Mouse (Mus musculus) spleen, postnatal 4 days (tissue): ENCODE measurements around the gene Zfp217.

Source experiments
- DNase-seq, 2 experiments: peaks; one replicate each; pipeline ENCODE4 v3.0.0; 2022; ENCODE audit warnings: low spot score in 2 of 2

Gene Zfp217

DNA sequence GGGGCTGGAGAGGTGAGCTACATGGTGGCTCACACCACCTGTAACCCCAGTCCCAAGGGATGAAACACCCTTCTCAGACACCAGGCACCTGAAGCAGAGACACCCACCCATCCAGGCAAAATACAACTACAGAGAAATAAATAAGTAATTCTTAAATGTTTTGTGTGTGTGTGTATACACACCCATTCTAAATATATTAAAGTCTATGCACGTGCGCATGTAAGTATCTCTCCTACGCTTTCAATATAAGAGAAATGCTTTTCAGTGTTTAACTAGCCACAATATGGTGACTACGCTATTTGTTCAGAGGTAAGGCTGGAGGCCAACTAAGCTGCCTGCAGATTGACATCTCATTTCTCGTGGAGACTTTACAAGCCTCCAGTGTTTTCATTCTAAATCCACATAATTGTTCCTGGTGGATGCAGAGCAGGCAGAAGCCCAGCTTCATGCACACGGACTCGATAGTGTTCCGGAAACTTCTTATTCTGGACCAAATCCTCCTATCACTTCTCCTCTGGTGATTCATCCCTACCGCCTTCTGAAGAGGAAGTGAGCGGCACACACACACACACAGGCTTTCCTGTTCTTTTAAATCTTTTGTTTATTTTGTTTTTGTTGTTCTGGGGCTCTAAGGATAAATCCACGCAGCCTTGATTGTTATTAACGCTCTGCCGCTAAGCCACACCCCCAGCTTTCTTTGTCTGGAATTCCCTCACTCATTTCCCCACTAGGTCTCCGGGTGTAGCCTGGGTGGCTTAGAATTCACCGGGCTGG lies 12.1 kb upstream of the Zfp217 start:
- DNase-seq = no peak

DNA sequence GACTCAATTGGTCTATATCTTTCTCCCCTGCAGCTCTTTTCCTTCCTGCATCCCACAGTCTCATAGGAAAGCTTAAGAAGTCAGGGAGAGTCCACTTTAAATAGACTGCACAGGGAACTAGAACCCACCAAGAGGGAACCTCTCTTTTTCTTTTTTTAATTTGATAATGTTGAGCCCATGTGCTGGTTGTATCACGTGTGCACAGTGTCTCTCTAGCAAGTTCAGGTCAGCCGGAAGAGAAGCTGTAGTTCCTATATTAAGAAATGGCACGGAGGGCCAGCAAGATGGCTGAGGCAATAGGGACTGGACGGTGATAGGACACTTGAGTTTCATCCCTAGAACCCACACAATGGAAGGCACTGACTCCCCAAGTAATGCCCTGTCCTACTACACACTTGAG lies 11.1 kb upstream of the Zfp217 start:
- DNase-seq = no peak

DNA sequence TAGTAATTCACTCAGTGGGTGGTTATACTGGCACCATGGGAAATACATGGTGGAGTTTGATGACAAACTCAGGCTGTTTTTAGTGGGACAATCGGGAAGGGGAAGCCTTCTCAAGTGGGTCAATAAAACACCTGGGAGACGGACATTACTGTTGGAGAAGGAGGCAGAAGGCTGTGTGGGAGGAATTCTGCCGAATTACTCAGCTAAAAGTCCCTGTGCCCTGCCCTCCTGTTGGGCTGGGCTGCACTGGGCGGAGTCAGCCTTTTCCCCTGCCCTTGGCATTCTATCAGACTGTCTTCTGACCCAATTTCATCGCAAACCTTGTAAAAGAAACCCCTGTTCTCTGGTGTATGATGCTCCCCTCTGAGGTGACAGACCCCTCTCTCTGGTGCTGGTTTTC lies 10.3 kb upstream of the Zfp217 start:
- peak; percentile 74 to 81 for DNase-seq

DNA sequence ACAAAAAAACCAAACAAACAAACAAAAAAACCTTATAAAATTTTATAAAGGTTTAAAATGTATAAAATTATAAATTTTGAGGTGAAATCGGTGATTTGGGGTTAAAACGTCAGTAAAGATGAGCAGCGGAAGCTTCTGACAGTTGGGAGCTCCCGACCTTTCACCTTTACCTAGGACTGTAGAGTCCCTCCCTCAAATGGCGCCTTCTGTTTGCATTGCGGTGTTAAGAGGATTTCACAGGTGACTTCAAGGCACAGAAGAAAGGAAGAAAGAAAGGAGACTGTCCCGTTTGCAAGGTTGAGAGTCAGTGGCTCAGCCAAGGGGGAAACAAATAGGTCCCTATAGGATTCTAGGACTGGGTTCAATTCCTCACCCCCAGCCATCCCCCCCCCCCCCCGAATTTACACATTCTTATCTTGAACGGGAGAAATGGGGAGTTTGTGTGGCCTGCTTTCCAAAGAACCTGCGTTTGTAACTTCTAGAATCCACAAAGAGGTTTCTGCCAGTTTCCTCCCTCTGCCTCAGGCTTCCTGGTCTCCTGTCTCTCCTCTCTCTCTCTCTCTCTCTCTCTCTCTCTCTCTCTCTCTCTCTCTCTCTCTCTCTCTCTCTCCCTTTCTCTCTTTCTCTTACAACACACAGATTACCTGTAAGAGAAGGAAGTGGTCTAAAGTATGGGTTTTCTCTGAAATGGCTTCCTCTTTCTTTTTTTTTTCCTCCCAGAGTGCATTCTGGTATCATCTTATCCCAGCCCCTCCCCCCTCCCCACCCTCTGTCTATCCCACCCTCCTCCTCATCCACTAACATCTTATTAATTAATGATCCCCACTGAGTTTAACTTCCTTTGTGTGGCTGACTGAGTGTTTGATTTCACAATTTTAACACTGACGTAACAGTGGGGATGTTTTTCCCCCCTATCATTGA lies 9.6 kb upstream of the Zfp217 start:
- no peak for DNase-seq

DNA sequence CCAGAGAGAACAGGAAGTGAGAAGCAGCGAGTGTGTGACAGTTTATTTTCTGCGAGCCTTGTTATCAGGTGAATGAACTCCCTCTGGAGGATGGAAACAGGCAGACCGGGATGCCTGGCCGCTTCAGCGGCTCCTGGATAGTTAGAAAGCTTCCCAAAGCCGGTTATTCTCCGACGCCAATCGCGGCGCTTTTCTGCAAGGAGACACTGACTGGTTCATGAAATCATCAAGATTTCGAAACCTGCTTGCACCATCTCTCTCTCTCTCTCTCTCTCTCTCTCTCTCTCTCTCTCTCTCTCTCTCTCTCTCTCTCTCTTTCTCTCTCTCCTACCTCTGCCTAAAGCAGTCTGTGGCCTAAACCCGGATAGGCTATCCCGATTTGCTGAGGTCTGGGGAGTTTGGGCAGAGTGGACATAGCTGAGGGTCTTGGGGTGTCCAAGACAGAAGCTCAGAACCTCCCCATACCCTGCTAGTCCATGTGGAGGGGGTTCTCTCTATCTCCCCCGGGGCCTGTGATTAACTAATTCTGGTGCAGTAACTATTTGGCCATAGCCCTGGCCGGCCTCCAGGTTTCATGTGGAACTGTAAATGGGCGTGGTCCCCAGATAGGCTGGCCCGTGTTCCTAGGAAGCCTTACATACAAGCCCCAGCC lies 7.3 kb upstream of the Zfp217 start:
- DNase-seq = peak; percentile 82 to 88

DNA sequence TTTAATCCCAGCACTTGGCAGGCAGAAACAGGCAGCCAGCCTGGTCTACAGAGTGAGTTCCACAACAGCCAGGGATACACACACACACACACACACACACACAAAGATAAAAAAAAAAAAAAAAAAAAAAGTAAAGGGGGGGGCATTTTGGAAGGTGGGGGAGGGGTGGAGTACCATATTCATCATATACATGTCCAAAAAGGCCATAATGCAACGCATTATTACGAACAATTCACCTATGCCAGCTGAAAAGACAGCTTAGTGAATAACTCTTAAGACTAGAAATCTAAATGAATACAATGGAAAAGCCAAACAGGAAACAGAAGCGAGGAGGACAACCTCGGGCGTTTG lies 6.8 kb upstream of the Zfp217 start:
- no peak for DNase-seq

- no peak for DNase-seq
These were observed 6.4 kb upstream of the Zfp217 start for GRCm38 (mm10) chr2:170154301-170154721.

DNA sequence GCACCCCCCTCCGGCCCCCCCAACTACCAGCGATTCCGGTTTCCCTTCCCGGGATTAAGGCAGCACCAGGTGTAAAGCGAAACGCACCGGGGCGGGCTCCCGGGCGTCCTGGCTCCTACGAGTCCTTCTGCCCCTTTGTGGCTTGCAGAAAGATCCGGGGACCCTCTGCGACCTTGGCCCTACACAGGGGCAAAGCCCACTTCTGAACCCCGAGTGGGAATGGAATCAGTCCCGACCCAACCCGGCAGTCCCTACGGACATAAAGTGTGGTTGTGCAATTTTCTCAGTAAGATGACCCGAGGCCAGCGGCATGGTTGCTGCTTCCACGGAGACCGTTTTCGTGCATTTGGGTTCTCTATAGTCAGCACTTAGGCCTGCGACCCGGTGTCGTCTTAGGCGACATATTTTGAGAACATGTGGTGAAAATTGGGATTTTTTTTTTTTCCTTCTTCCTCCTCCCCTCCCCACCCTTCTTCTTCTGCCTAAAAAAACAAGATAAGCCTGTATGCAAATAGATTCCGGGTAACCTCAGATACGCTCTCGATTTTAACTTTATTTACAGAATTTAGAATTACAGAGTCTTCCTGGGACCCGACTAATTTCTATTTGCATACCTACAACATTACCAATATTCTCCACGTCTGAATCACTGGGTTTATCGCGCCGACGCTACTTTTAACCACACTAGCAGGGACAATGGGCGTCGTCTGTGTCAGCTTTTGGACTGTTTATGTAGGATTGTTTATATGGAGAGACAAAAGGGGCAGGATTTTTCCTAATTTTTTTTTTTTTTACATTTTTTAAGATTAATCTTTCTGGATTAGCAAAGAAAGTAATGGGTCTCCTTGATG lies 5.7 kb upstream of the Zfp217 start:
- DNase-seq = peak; percentile 57 to 83

DNA sequence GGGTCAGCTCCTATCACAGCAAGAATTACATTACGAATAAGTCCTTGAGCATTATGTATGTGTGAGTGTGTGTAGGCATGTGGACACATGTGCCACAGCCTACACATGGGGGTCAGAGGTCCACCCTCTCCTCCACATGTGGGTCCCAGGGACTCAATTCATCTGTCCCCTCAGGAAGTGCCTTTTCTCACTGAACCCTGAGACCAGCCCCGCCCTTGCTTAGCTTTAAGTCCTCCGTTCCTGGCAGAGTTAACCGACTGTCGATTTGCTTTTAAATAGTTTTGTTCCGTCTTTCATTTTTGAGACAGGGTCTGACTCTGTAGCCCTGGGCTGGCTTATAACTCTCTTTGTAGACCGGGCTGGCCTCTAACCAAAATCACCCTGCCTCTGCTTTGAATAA lies 5.0 kb upstream of the Zfp217 start:
- peak; percentile 51 to 76 for DNase-seq

- DNase-seq = no peak
These were observed 4.3 kb upstream of the Zfp217 start for GRCm38 (mm10) chr2:170152036-170152686.

GRCm38 (mm10) chr2:170151470-170151869 lies 3.6 kb upstream of the Zfp217 start:
- peak; percentile 67 to 79 for DNase-seq

DNA sequence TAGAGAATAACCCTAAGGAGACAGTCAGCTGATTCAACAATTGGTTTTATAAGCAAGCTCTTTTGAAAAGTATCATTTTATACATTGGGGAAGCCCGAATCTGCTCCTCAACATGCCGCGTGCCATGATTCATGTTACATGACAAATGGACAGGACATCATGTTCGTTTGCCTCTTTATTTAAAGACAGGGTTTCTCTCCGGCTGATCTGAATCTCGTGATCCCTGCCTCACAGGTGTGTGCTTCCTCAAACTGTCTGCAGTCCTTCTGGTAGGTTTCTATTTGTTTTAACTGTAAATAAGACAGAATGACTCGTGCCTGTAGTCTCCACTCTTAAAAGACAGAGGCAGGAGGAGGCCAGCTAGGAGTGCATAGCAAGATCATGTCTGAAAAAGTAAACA lies 925 bp upstream of the Zfp217 start:
- peak in 1 of 2 experiments; percentile 11 for DNase-seq

GRCm38 (mm10) chr2:170147170-170147569 lies 733 bp downstream of the Zfp217 start:
- no peak for DNase-seq

DNA sequence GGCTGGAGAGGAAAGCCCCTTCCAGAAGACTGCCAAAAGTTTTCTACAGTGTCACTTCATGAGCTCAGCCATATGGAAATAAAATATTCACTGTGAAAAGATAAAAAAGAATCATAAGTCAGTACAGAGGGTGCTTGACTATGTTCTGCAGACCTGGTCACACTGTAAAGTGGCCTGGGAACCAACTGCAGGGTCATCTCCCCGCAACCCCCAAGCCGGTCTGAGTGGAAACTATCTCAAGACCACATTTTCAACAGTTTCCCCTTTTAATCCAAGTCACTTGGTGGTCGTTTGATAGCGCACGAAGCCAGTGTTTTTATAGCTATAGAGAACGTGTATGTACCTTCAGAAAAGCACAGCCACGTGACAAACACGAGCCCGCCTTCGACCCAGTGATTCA lies 3.6 kb downstream of the Zfp217 start:
- DNase-seq = no peak

DNA sequence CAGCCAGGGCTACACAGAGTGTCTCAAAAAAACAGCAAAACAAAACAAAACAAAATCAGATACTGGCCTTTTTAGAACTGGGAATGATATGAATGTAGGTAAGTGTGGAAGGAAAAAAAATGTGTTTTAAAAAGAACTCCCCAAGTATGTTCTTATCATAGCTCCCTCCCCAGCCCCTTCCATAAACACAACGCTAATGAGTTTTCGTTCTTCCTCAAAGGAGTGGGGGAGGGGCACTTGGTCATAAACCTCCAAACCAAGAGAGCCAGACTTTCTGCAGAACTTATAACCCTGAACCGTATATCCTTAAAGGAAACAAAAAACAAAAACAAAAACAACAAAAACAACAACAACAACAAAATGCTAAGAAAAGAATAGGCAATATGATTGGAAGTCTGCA lies 4.0 kb downstream of the Zfp217 start:
- no peak for DNase-seq

GRCm38 (mm10) chr2:170142542-170142941 lies 5.4 kb downstream of the Zfp217 start:
- no peak for DNase-seq

DNA sequence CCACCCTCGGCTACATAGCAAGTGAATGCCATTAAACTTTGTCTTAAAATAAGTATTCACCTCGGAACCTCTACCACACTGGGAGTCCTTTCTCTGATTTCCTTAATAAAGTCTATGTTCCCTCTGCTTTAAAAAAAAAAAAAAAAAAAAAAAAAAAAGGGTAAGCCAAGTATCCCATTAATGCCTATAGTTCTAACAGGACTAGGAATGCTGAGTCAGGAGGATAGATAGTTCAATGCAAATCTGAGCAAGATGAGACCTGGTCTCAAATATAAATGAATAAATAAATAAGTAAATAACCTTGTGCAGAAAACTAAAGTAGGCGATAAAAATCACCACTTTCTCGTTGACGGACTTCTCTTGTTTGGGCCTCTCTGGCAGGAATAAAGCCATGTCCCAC lies 6.4 kb downstream of the Zfp217 start:
- no peak for DNase-seq

GRCm38 (mm10) chr2:170139411-170140046 lies 8.4 kb downstream of the Zfp217 start:
- no peak for DNase-seq

DNA sequence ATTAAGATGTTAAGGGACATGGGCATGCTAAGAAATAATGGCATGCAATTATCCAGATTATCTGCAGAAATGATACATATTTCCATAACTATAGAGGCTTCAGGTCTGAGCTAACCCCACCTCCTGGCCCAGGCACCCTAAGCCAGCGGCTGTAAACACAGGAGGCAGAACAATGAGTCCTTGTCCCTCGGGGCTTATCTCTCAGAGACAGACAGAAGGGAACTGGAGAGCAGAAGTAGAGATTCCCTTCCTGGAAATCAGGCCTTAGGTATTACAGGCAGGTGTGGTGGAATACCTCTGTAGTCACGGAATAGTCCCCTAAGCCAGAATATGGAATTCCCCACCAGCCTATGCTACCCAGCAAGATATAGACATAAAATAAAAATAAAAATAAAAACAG lies 11.0 kb downstream of the Zfp217 start:
- DNase-seq = no peak

DNA sequence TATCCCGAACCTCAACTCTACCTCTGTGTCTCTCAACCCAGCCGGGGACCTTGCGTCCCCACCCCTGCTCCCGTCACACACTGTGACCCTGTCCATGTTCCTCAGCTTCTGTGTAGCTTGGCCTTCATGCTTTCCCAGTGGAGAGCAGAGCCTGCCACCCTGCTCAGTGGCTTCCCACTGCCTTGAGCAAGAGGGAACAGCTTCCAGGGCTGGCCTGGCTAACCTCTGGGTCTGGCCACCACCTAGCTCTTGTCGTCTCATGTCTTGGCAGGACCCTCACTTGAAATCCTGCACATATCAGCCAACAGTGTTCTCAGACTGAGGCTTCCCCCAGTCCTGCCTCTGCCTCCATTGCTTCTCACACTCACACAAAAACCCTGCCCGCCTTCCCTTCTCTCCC lies 12.1 kb downstream of the Zfp217 start:
- no peak for DNase-seq
